Mouse (Mus musculus) heart, embryonic 11.5 days (tissue): ENCODE measurements around the gene Ttc21a. TPM values are rescaled to one million over a fixed set of nuclear protein-coding genes. Genes with fewer than 3 reads are reported as not detected.

ENCODE experiments used
- ATAC-seq: fragments of 200-750 bp; cut with Nextera tagmentation; replicated peaks from 2 replicates; pipeline ENCODE4 v1.8.0; 2017; ENCODE audit warnings: moderate library complexity; ENCODE audit not compliant: insufficient number of reproducible peaks, low FRiP score, low TSS enrichment
- H3K27ac ChIP-seq: fragments of 300-500 bp; sonication (generic); 2 replicates; pipeline ENCODE4 v1.5.1; 2014; ENCODE audit warnings: mild to moderate bottlenecking, low read depth, low read length
- H3K27me3 ChIP-seq: fragments of 300-500 bp; sonication (generic); 2 replicates; pipeline ENCODE4 v1.6.1; 2014; ENCODE audit warnings: mild to moderate bottlenecking, low read length, mixed read lengths; ENCODE audit not compliant: control insufficient read depth, insufficient read depth
- H3K36me3 ChIP-seq: fragments of 300-500 bp; sonication (generic); 2 replicates; pipeline ENCODE4 v1.6.1; 2014; ENCODE audit warnings: mild to moderate bottlenecking, low read length, moderate library complexity, mixed read lengths; ENCODE audit not compliant: control insufficient read depth, insufficient read depth
- H3K4me1 ChIP-seq: fragments of 300-500 bp; sonication (generic); 2 replicates; pipeline ENCODE4 v1.6.1; 2014; ENCODE audit warnings: low read length; ENCODE audit not compliant: control insufficient read depth, insufficient read depth
- H3K4me2 ChIP-seq: fragments of 300-500 bp; sonication (generic); 2 replicates; pipeline ENCODE4 v1.6.1; 2014; ENCODE audit warnings: mild to moderate bottlenecking, moderate library complexity
- H3K4me3 ChIP-seq: fragments of 300-500 bp; sonication (generic); 2 replicates; pipeline ENCODE4 v1.5.1; 2014; ENCODE audit warnings: low read depth, low read length
- H3K9ac ChIP-seq: fragments of 300-500 bp; sonication (generic); 2 replicates; pipeline ENCODE4 v1.6.1; 2014; ENCODE audit warnings: mild to moderate bottlenecking, low read depth, low read length, moderate library complexity
- H3K9me3 ChIP-seq: fragments of 300-500 bp; sonication (generic); replicated peaks from 2 replicates; pipeline ENCODE4 v1.6.1; 2016; ENCODE audit warnings: low read length; ENCODE audit not compliant: control insufficient read depth
- WGBS: fragments of 180-500 bp; shearing (Covaris S2); extraction: QIAGEN DNeasy Blood & Tissue Kit; methylation state at CpG from one replicate; pipeline ENCODE4 v1.1.7; 2014; ENCODE audit not compliant: insufficient replicate concordance; 5-methylcytosine and 5-hydroxymethylcytosine counted together
- polyA plus RNA-seq: library from polyadenylated mRNA; unstranded; fragments of >200 nt; fragmentation: Nextera tagmentation; extraction: Ambion mirVana; gene quantifications from 2 replicates; pipeline ENCODE4 v1.2.1, GENCODE M21; 2014

The Ttc21a gene
- polyA plus RNA-seq, 1 experiment from 2014 or later = 0.23 TPM

DNA sequence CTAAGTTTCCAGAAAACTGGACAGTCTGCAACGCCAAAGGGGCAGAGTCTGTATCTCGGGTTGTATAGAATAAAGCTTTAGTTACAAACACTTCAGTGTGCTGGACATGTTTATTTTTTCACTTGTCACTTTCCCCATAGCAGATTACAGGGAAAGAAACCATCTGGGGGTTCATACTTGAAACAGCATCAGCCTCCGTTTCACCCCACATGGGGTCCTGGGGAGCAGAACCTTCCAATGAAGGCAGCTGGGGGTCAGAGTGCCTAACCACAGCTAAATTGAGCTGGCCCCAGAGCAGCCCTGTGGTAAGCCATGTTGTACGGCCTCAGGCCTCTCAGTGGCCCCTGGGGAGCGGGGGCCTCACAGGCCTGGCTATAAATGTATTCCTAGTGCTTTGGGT, 10.9 kb upstream of the Ttc21a start:
- no peak overlapping the region for H3K4me2 ChIP-seq
- H3K9ac ChIP-seq = no peak overlapping the region
- no peak overlapping the region for H3K27ac ChIP-seq
- 77% methylated on average over 5 of the region's 5 CpGs for WGBS
- ATAC-seq = no peak
- H3K36me3 ChIP-seq = peaks cover 18% of the 10 kb centered on the region
- no peaks in the 10 kb centered on the region for H3K4me1 ChIP-seq
- no peaks in the 10 kb centered on the region for H3K9me3 ChIP-seq
- no peak overlapping the region for H3K4me3 ChIP-seq
- no peaks in the 10 kb centered on the region for H3K27me3 ChIP-seq

DNA sequence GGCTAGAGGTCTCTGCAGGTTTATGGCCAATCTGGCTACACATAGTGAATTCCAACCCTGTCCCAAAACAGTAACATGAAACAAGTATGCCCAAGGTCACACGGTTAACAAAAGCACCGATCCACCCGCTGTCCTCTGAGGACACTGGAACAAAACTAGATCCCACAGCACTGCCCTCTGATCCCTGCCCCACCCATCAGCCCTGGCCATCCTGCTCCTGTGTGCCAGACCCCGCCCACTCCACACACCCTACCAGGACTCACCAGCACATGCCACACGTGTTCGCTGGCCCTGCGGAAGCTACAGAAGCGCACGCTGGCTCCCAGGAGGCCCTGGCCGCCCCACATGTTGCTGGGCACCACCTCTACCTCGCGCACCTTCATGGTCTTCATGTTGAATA, 5.0 kb upstream of the Ttc21a start:
- peaks cover 17% of the 10 kb centered on the region; the same call in 1 of the 2 replicates for H3K36me3 ChIP-seq
- H3K9me3 ChIP-seq = no peaks in the 10 kb centered on the region
- ATAC-seq = no peak
- H3K27me3 ChIP-seq = no peaks in the 10 kb centered on the region
- H3K4me3 ChIP-seq = no peak overlapping the region
- H3K27ac ChIP-seq = no peak overlapping the region
- no peak overlapping the region for H3K9ac ChIP-seq
- H3K4me2 ChIP-seq = no peak overlapping the region
- H3K4me1 ChIP-seq = 0 out of 2 replicates have a peak, but pooled peaks cover 2% of the 10 kb centered on the region
- WGBS = 90% methylated on average over 12 of the region's 12 CpGs

DNA sequence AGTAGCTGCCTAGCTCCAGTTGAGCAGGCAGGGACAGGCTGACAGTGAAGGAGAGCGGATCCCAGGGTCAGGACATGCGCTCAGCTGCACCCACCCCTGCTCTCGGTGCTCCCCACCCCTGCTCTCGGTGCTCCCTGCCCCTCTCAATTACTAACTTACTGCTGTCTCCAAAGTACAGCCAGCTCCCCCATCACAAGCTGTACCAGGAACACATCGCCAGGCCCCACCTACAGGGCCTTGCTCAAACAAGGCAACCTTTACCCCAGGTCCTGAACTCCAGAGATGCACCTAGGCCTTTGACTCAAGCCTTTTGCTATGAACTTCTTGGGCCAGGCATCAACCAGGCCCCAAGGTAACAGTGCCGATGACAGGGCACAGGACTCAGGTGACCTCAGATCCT, 3.7 kb upstream of the Ttc21a start:
- Histone ChIP-seq H3K36me3 (peaks cover 17% of the 10 kb centered on the region; the same call in 1 of the 2 replicates), H3K9ac (no peak overlapping the region), H3K4me2 (no peak overlapping the region), H3K27ac (no peak overlapping the region), H3K27me3 (no peaks in the 10 kb centered on the region), H3K9me3 (no peaks in the 10 kb centered on the region), H3K4me1 (peaks cover 6% of the 10 kb centered on the region; the same call in 1 of the 2 replicates), H3K4me3 (no peak overlapping the region)
- 84% methylated on average over 6 of the region's 6 CpGs for whole genome bisulfite sequencing
- no peak for ATAC-seq

DNA sequence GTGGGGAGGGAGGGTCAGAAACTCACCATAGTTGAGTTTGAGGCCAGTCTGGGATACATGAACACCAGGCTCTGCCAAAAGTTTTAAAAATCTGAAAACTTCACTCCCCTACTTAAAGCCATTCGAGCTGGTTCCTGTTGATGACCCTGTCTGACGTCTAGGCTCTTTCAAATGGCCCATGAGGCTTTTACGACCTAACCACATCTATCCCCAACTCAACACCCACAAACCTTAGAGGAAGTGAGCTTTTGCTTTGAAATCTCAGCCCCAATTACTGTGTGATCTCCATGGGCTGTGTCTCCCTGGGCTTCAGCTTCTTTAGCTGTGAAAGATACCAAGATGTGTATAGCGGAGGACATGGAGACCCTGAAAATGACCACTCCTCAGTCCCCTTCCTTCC, 1.1 kb downstream of the Ttc21a start:
- Histone ChIP-seq H3K9me3 (no peaks in the 10 kb centered on the region), H3K27ac (no peak overlapping the region), H3K4me3 (no peak overlapping the region), H3K4me1 (peaks cover 4% of the 10 kb centered on the region; the same call in 1 of the 2 replicates), H3K36me3 (no peaks in the 10 kb centered on the region), H3K4me2 (no peak overlapping the region), H3K9ac (no peak overlapping the region), H3K27me3 (no peaks in the 10 kb centered on the region)
- no peak for ATAC-seq
- 71% methylated on average over 4 of the region's 4 CpGs for WGBS

DNA sequence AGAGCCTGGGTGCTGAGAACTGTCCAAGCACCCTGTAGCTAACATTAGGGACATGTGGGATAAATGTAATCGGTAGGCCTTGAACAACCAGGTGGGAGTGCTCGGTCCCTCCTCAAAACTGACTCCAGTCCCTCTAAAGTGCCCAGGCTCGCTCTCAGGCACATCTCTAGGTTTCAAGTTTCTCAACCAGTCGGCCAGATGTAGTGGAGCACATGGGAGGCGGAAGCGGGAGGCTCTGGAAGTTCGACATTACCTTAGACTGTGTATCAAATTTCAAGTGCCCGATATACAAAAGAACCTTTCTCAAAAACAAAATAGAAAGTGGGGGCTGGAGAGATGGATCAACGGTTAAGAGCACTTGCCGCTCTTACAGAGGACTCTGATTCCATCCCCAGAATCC, 2.2 kb downstream of the Ttc21a start:
- Histone ChIP-seq H3K9ac (no peak overlapping the region), H3K9me3 (no peaks in the 10 kb centered on the region), H3K27me3 (no peaks in the 10 kb centered on the region), H3K4me1 (peaks cover 4% of the 10 kb centered on the region; the same call in 1 of the 2 replicates), H3K4me3 (no peak overlapping the region), H3K4me2 (no peak overlapping the region), H3K36me3 (no peaks in the 10 kb centered on the region), H3K27ac (no peak overlapping the region)
- no peak for ATAC-seq
- 74% methylated on average over 10 of the region's 10 CpGs for WGBS

DNA sequence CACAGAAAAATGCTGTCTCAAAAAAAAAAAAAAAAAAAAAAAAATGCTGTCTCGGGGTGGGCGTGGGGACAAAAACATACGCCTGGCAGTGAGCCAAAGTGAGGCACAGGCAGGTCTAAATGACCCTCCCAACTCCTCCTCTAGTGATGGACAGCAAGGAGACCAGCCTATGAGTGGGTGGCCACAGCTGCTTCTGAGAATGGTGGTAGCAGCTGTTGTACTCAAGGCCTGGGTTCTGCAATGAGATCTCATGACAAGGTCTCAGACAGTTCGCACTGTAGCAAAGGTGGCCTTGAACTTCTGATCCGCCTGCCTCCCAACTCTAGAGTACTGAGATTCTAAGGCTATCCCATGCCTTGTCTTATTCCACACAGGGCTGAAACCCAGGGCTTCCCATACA, 4.0 kb downstream of the Ttc21a start:
- no peaks in the 10 kb centered on the region for H3K27me3 ChIP-seq
- no peak overlapping the region for H3K4me3 ChIP-seq
- WGBS = 77% methylated on average over 5 of the region's 5 CpGs
- no peak for ATAC-seq
- H3K9ac ChIP-seq = no peak overlapping the region
- no peak overlapping the region for H3K27ac ChIP-seq
- peaks cover 4% of the 10 kb centered on the region; the same call in 1 of the 2 replicates for H3K4me1 ChIP-seq
- no peak overlapping the region for H3K4me2 ChIP-seq
- H3K36me3 ChIP-seq = no peaks in the 10 kb centered on the region
- H3K9me3 ChIP-seq = no peaks in the 10 kb centered on the region

DNA sequence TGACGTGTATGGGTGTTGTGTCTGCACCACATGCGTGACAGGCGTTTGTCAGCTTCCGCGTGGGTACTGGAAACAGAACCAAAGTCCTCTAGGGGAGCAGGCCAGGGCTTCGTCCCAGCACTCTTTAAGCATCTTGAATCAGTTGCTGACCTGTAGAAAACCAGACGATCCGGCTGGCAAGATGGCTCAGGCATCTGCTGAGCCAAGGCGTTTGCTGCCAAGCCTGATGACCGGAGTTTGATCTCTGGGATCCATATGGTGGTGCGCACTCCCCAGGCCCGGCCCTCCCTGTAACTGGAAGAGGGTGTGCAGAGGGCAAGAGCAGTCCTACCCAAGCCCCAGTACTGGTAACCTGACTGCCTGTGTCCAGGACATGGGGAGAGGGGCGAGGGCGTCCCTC, 4.5 kb downstream of the Ttc21a start:
- Histone ChIP-seq H3K27me3 (no peaks in the 10 kb centered on the region), H3K4me2 (no peak overlapping the region), H3K36me3 (no peaks in the 10 kb centered on the region), H3K9ac (no peak overlapping the region), H3K27ac (no peak overlapping the region), H3K4me1 (peaks cover 4% of the 10 kb centered on the region; the same call in 1 of the 2 replicates), H3K9me3 (no peaks in the 10 kb centered on the region), H3K4me3 (no peak overlapping the region)
- WGBS = 86% methylated on average over 14 of the region's 14 CpGs
- no peak for ATAC-seq

DNA sequence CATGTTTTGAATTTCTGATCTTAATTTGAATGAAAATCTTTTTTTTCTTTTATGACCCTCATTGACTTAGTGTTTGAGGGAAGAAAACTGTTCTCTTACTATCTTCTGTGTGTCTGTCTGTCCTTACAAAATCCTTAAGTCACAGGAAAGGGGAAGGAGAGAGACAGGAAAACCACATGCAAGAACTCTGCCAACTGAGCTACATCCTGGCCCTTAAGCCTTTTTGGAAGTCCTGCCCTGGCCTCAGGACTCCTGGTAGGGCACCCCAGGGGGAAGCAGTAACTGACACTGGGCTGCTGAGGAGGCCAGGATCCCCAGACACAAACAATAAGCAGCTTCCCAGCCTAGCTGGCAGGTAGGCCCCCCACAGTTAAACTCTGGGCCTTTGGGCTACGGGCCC, 5.9 kb downstream of the Ttc21a start:
- ATAC-seq = no peak
- Histone ChIP-seq H3K9me3 (no peaks in the 10 kb centered on the region), H3K9ac (no peak overlapping the region), H3K36me3 (no peaks in the 10 kb centered on the region), H3K27ac (no peak overlapping the region), H3K27me3 (no peaks in the 10 kb centered on the region), H3K4me3 (no peak overlapping the region), H3K4me1 (no peaks in the 10 kb centered on the region), H3K4me2 (no peak overlapping the region)
- 80% methylated on average over 1 of the region's 1 CpGs for WGBS

DNA sequence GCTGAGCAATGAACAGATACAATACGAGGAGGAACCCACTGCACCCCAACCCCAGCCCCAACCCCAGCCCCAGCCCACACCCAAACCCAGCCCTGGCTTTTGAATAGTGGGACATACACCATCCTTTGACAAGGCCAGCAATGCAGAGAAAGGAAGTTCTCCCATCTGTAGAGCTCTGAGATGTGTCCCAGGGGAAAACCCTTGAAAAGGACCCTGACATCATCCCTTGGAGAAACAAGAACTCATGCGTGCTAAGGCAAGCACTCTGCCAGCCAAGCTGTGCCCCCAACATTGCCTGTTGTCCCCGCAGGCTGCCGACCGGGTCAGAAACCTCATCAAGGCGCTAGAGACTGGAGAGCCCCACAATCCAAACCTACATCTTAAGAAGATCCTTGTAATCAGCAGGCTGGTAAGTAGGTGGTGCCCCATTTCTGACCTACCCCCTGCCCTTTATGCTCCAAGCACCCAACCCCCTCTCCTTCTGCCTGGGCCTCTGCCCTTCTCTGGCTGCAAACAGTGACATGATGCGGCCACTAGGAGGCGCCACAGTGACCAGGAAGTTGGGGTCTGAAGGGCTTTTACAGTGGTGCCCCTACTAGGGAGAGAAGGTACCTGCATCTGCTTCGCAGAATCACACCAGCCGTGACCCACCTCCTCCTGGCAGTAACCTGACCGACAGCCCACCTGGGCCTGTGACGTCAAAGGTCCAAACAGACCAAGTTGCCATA, 7.9 kb downstream of the Ttc21a start:
- H3K4me1 ChIP-seq = no peaks in the 10 kb centered on the region
- H3K4me2 ChIP-seq = no peak overlapping the region
- H3K27ac ChIP-seq = no peak overlapping the region
- H3K36me3 ChIP-seq = no peaks in the 10 kb centered on the region
- no peak for ATAC-seq
- H3K9me3 ChIP-seq = no peaks in the 10 kb centered on the region
- 69% methylated on average over 12 of the region's 12 CpGs for WGBS
- no peak overlapping the region for H3K4me3 ChIP-seq
- no peaks in the 10 kb centered on the region for H3K27me3 ChIP-seq
- no peak overlapping the region for H3K9ac ChIP-seq
